Mouse (Mus musculus) midbrain, embryonic 14.5 days (tissue): ENCODE measurements around the gene Chml. TPM values are rescaled to one million over a fixed set of nuclear protein-coding genes. Genes with fewer than 3 reads are reported as not detected.

ENCODE experiments used
- ATAC-seq: fragments of 200-750 bp; cut with Nextera tagmentation; 2 replicates; pipeline ENCODE4 v1.8.0; 2017; ENCODE audit warnings: moderate number of reproducible peaks, moderate library complexity; ENCODE audit not compliant: low FRiP score, low TSS enrichment
- DNase-seq: peaks from one replicate; pipeline ENCODE4 v3.0.0-alpha.2; 2015
- H3K27ac ChIP-seq: fragments of 300-500 bp; sonication (generic); replicated peaks from 2 replicates; pipeline ENCODE4 v1.5.1; 2014; ENCODE audit warnings: mild to moderate bottlenecking, low read depth, low read length, moderate library complexity
- H3K27me3 ChIP-seq: fragments of 300-500 bp; sonication (generic); 2 replicates; pipeline ENCODE4 v1.6.1; 2014; ENCODE audit warnings: low read length, control low read depth, mixed read lengths; ENCODE audit not compliant: control insufficient read depth, insufficient read depth
- H3K36me3 ChIP-seq: fragments of 300-500 bp; sonication (generic); 2 replicates; pipeline ENCODE4 v1.6.1; 2014; ENCODE audit warnings: low read length, control low read depth; ENCODE audit not compliant: control insufficient read depth, insufficient read depth
- H3K4me1 ChIP-seq: fragments of 300-500 bp; sonication (generic); 2 replicates; pipeline ENCODE4 v1.6.1; 2014; ENCODE audit warnings: mild to moderate bottlenecking, antibody characterized with exemption, low read length, control low read depth; ENCODE audit not compliant: control insufficient read depth, insufficient read depth
- H3K4me2 ChIP-seq: fragments of 300-500 bp; sonication (generic); 2 replicates; pipeline ENCODE4 v1.6.1; 2014; ENCODE audit warnings: mild to moderate bottlenecking, low read length, moderate library complexity
- H3K4me3 ChIP-seq: fragments of 300-500 bp; sonication (generic); replicated peaks from 2 replicates; pipeline ENCODE4 v1.5.1; 2014; ENCODE audit warnings: low read depth, low read length
- H3K9ac ChIP-seq: fragments of 300-500 bp; sonication (generic); replicated peaks from 2 replicates; pipeline ENCODE4 v1.6.1; 2014; ENCODE audit warnings: mild to moderate bottlenecking, low read length, moderate library complexity
- H3K9me3 ChIP-seq: fragments of 300-500 bp; sonication (generic); 2 replicates; pipeline ENCODE4 v1.6.1; 2016; ENCODE audit warnings: low read length, control low read depth, mixed read lengths; ENCODE audit not compliant: control insufficient read depth
- WGBS: fragments of 180-500 bp; shearing (Covaris S2); extraction: QIAGEN DNeasy Blood & Tissue Kit; methylation state at CpG from one replicate; pipeline ENCODE4 v1.1.7; 2014; 5-methylcytosine and 5-hydroxymethylcytosine counted together
- polyA plus RNA-seq: library from polyadenylated mRNA; unstranded; fragments of >200 nt; fragmentation: Nextera tagmentation; extraction: Ambion mirVana; gene quantifications from 2 replicates; pipeline ENCODE4 v1.2.1, GENCODE M21; 2014

Gene Chml
- polyA plus RNA-seq, 1 experiment from 2014 or later: 5.6 TPM

GRCm38 (mm10) chr1:175670042-175670441 lies 22.7 kb downstream of the Chml start:
- Histone ChIP-seq H3K27ac (no peak overlapping the region), H3K27me3 (no peaks in the 10 kb centered on the region), H3K4me1 (no peaks in the 10 kb centered on the region), H3K9ac (no peak overlapping the region), H3K36me3 (no peaks in the 10 kb centered on the region), H3K9me3 (no peaks in the 10 kb centered on the region), H3K4me3 (no peak overlapping the region), H3K4me2 (no peak overlapping the region)
- WGBS: 73% methylated on average over 7 of the region's 7 CpGs
- DNase-seq: no peak
- no peak for ATAC-seq

- Histone ChIP-seq H3K27ac (no peak overlapping the region), H3K27me3 (no peaks in the 10 kb centered on the region), H3K4me1 (no peaks in the 10 kb centered on the region), H3K4me2 (no peak overlapping the region), H3K9me3 (no peaks in the 10 kb centered on the region), H3K9ac (no peak overlapping the region), H3K4me3 (no peak overlapping the region), H3K36me3 (no peaks in the 10 kb centered on the region)
- 90% methylated on average over 3 of the region's 3 CpGs for WGBS
- no peak for ATAC-seq
- DNase-seq: no peak
These were observed 23.2 kb downstream of the Chml start for GRCm38 (mm10) chr1:175669456-175669855.

- no peaks in the 10 kb centered on the region for H3K36me3 ChIP-seq
- WGBS: 75% methylated on average over 5 of the region's 5 CpGs
- no peak overlapping the region for H3K4me2 ChIP-seq
- peak; percentile 74 for DNase-seq
- H3K4me3 ChIP-seq: no peak overlapping the region
- peak; percentile 49; the same call in 1 of the 2 replicates for ATAC-seq
- no peaks in the 10 kb centered on the region for H3K4me1 ChIP-seq
- no peak overlapping the region for H3K27ac ChIP-seq
- no peaks in the 10 kb centered on the region for H3K9me3 ChIP-seq
- no peak overlapping the region for H3K9ac ChIP-seq
- H3K27me3 ChIP-seq: no peaks in the 10 kb centered on the region
These were observed 23.9 kb downstream of the Chml start for GRCm38 (mm10) chr1:175668666-175669405.

- H3K9me3 ChIP-seq: no peaks in the 10 kb centered on the region
- no peak overlapping the region for H3K9ac ChIP-seq
- H3K4me1 ChIP-seq: no peaks in the 10 kb centered on the region
- no peaks in the 10 kb centered on the region for H3K27me3 ChIP-seq
- no peak for ATAC-seq
- no peak for DNase-seq
- no peak overlapping the region for H3K4me2 ChIP-seq
- H3K27ac ChIP-seq: no peak overlapping the region
- no peaks in the 10 kb centered on the region for H3K36me3 ChIP-seq
- H3K4me3 ChIP-seq: no peak overlapping the region
- 95% methylated on average over 4 of the region's 4 CpGs for WGBS
These were observed 32.8 kb downstream of the Chml start for GRCm38 (mm10) chr1:175659900-175660299.

GRCm38 (mm10) chr1:175648615-175649014 lies 44.1 kb downstream of the Chml start:
- WGBS: 95% methylated on average over 4 of the region's 4 CpGs
- Histone ChIP-seq H3K4me3 (no peak overlapping the region), H3K27ac (no peak overlapping the region), H3K4me2 (no peak overlapping the region), H3K9me3 (no peaks in the 10 kb centered on the region), H3K9ac (no peak overlapping the region), H3K4me1 (no peaks in the 10 kb centered on the region), H3K27me3 (no peaks in the 10 kb centered on the region), H3K36me3 (no peaks in the 10 kb centered on the region)
- ATAC-seq (no peak), DNase-seq (no peak)

GRCm38 (mm10) chr1:175646952-175647351 lies 45.7 kb downstream of the Chml start:
- Histone ChIP-seq H3K4me3 (no peak overlapping the region), H3K4me1 (no peaks in the 10 kb centered on the region), H3K36me3 (no peaks in the 10 kb centered on the region), H3K27me3 (no peaks in the 10 kb centered on the region), H3K9me3 (no peaks in the 10 kb centered on the region), H3K9ac (no peak overlapping the region), H3K4me2 (no peak overlapping the region), H3K27ac (no peak overlapping the region)
- DNase-seq (no peak), ATAC-seq (no peak)
- 86% methylated on average over 9 of the region's 9 CpGs for WGBS

GRCm38 (mm10) chr1:175643496-175644265 lies 49.0 kb downstream of the Chml start:
- Histone ChIP-seq H3K9me3 (no peaks in the 10 kb centered on the region), H3K27ac (no peak overlapping the region), H3K27me3 (no peaks in the 10 kb centered on the region), H3K4me3 (no peak overlapping the region), H3K36me3 (no peaks in the 10 kb centered on the region), H3K9ac (no peak overlapping the region), H3K4me2 (no peak overlapping the region), H3K4me1 (no peaks in the 10 kb centered on the region)
- 81% methylated on average over 5 of the region's 5 CpGs for WGBS
- DNase-seq (no peak), ATAC-seq (no peak)

GRCm38 (mm10) chr1:175640435-175641150 lies 52.1 kb downstream of the Chml start:
- 87% methylated on average over 6 of the region's 6 CpGs for whole genome bisulfite sequencing

More at GRCm38 (mm10) chr1:175640435-175641150, 52.1 kb downstream of the Chml start:
- Histone ChIP-seq H3K9ac (no peak overlapping the region), H3K36me3 (no peaks in the 10 kb centered on the region), H3K9me3 (no peaks in the 10 kb centered on the region), H3K4me1 (no peaks in the 10 kb centered on the region; the same call in 1 of the 2 replicates), H3K4me2 (no peak overlapping the region), H3K4me3 (no peak overlapping the region), H3K27me3 (no peaks in the 10 kb centered on the region), H3K27ac (no peak overlapping the region)
- ATAC-seq (no peak), DNase-seq (no peak)
